In the genomic region with DNA sequence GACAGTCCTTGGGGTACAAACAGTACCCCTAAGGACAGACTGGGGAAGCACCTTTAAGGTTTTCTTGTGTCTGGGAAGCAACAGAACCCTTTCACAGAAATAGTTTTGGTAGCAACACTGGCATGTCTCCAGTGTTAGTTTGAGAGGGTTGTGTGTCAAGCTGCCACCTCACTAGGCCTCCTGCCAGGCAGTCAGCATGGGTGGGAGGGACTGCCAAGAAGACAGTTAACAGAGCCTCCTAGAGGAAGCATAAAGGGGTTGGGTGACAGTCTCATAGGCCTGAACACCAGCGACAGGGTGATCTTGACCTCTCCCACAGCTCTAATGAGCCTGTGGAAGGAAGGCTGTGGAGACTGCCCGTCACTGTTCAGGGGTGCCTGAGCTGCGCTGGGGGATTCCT, we compare ENCODE assay signal across 9 mouse cellular contexts.
DNase-seq lines count a peak whose midpoint lies in the region; ATAC-seq and TF ChIP-seq lines count a peak whose summit lies in the region.
"Had no signal": no experiment of that assay in that cellular context is flagged by ENCODE, and none has a peak within 500 bp of the region (broad histone marks: within the 10 kb centered on the region; RNA-seq: fewer than 3 reads in every experiment).

No protein-coding gene starts in this region.

- DNase-seq in adrenal gland, postnatal 14 days, result peak; percentile 53
- no peak for DNase-seq in adrenal gland, postnatal 4 days (ENCODE audit: low spot score in 2 of 2)
- DNase-seq in 3T3-L1 (ENCODE audit: low read depth, low spot score), result peak; percentile 40
- peak; percentile 75 for DNase-seq in gastrocnemius, adult 18-20 months (ENCODE audit: low spot score)
- peak; percentile 56 to 72 for DNase-seq in layer of hippocampus, adult 2 months (ENCODE audit: low spot score in 2 of 2)
- no peak for DNase-seq in thymus, postnatal 0 days (ENCODE audit: low spot score)
- DNase-seq in B cell, adult 2 months, result no peak

- TF ChIP-seq CTCF in layer of hippocampus, adult 2 months (conservative IDR thresholded peaks at IDR 0.05), result no peak

- ATAC-seq in granulocyte monocyte progenitor cell, adult 5-6 weeks (replicated peaks; ENCODE audit: poor library complexity, severe bottlenecking), result no peak

- no peak overlapping the region for H3K4me3 ChIP-seq in layer of hippocampus, adult 2 months
- H3K4me3 ChIP-seq: liver, embryonic 15.5 days had no signal

- 0 out of 2 replicates have a peak overlapping the region, but pooled peaks have one; percentile 36 for H3K27ac ChIP-seq in layer of hippocampus, adult 2 months
- H3K27ac ChIP-seq: liver, embryonic 15.5 days had no signal

Comparison
In these comparisons a context has a peak if more than half of its experiments do, and no peak if none do; other contexts are left out.
1. DNase-seq: peak in adrenal gland, postnatal 14 days (single experiment), 3T3-L1 (single experiment), gastrocnemius, adult 18-20 months (single experiment) and layer of hippocampus, adult 2 months (2 of 2); none in adrenal gland, postnatal 4 days (0 of 2), thymus, postnatal 0 days (single experiment) and B cell, adult 2 months (0 of 2).